Mouse (Mus musculus) lung, postnatal 36 days (tissue): Measurements from ENCODE around the gene C7.

ENCODE experiments used
- DNase-seq: peaks from one replicate; pipeline ENCODE4 v3.0.0; 2022; ENCODE audit warnings: mixed read lengths

The C7 gene

GRCm38 (mm10) chr15:4973355-4973754 is 90.2 kb downstream of the C7 start:
- DNase-seq: peak; percentile 43
